Mouse (Mus musculus) spleen, adult 2 months (tissue): Measurements from ENCODE around the gene Efhd1. TPM values are rescaled to one million over a fixed set of nuclear protein-coding genes. Genes with fewer than 3 reads are reported as not detected.

Experiments
- DNase-seq, 2 experiments: peaks; one replicate each; pipeline versions ENCODE4 v3.0.0 to v3.0.0-alpha.2; 2012 to 2021; ENCODE audit warnings: low spot score in 2 of 2, low read depth in 1 of 2
- H3K27ac ChIP-seq: fragments of 200-500 bp; 2 replicates; pipeline ENCODE4 v1.5.1; 2012; ENCODE audit warnings: low read length, inconsistent platforms; ENCODE audit not compliant: insufficient read depth
- H3K27me3 ChIP-seq: fragments of 200-500 bp; 2 replicates; pipeline ENCODE4 v1.6.1; 2012; ENCODE audit warnings: mild to moderate bottlenecking, moderate library complexity, low read length, inconsistent platforms; ENCODE audit not compliant: control insufficient read depth, insufficient read depth
- H3K36me3 ChIP-seq: fragments of 200-500 bp; 2 replicates; pipeline ENCODE4 v1.6.1; 2012; ENCODE audit warnings: mild to moderate bottlenecking, low read length, inconsistent platforms; ENCODE audit not compliant: control insufficient read depth, insufficient read depth
- H3K4me1 ChIP-seq: fragments of 200-500 bp; 2 replicates; pipeline ENCODE4 v1.6.1; 2011; ENCODE audit warnings: inconsistent platforms; ENCODE audit not compliant: control insufficient read depth, insufficient read depth, insufficient read length
- H3K4me3 ChIP-seq: fragments of 200-500 bp; 2 replicates; pipeline ENCODE4 v1.5.1; 2011; ENCODE audit warnings: mild to moderate bottlenecking, inconsistent platforms; ENCODE audit not compliant: insufficient read depth, insufficient read length; ENCODE audit errors: extremely low read depth
- CTCF ChIP-seq: fragments of 200-500 bp; IDR thresholded peaks from 2 replicates; pipeline ENCODE4 v1.5.1; 2011; ENCODE audit warnings: mild to moderate bottlenecking, inconsistent platforms; ENCODE audit not compliant: insufficient read depth, insufficient read length, insufficient replicate concordance; ENCODE audit errors: extremely low read depth
- POLR2A ChIP-seq: fragments of 200-500 bp; IDR thresholded peaks from 2 replicates; pipeline ENCODE4 v1.6.1; 2011; ENCODE audit warnings: low read depth, low read length, inconsistent platforms
- WGBS: fragments of 180-500 bp; shearing (Covaris S2); methylation state at CpG from one replicate; pipeline ENCODE4 v1.1.7; 2018; 5-methylcytosine and 5-hydroxymethylcytosine counted together
- polyA plus RNA-seq: library from polyadenylated mRNA; depleted of rRNA; stranded (reverse); fragments of >200 nt; gene quantifications from 2 replicates; pipeline ENCODE4 v1.2.3, GENCODE M21; 2012

Efhd1 gene
- polyA plus RNA-seq, 1 experiment = 26.0 TPM

DNA sequence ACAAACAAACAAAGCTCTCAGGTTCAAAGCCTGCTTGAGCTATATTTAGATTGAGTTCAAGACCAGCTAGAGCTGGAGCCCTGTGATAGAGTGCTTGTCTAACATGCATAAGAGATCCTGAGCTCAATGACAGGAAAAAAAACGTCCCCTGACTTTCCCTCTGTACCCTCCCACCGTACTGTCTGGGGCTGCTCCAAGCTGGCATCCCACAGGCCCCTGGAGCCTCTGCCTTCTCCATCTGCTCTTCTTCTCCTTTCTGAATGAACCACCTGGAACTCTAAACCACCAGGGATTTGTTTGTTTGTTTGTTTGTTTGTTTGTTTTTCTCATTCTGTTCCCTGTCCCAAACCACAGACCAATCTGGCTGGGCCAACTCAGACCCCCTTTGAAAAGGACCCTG lies 11.9 kb downstream of the Efhd1 start:
- H3K27ac ChIP-seq = no peak overlapping the region
- H3K4me1 ChIP-seq = no peaks in the 10 kb centered on the region

DNA sequence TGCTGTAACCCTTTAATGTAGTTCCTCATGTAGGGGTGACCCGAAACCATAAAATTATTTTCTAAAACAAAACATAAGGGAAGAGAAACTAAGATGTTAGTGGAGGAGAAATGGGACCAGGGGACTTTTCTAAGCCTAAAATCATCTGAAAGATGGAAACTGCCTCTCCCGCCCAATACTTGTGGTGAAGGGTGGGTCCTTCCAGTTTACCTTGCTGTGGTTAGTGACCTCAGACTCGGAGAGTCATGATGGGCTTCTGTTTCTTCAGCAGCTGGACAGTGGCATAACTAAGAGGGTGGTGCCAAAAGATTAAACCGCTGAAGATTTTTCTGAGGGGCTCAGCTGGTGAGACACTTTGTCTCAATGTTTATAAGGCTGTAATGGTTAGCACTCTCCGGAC lies 16.1 kb downstream of the Efhd1 start:
- WGBS = 69% methylated on average over 5 of the region's 5 CpGs
- Histone ChIP-seq H3K4me3 (no peak overlapping the region), H3K4me1 (no peaks in the 10 kb centered on the region), H3K36me3 (no peaks in the 10 kb centered on the region), H3K27ac (no peak overlapping the region), H3K27me3 (no peaks in the 10 kb centered on the region)
- no peak for DNase-seq
- TF ChIP-seq CTCF (no peak), POLR2A (no peak)

More for the DNA sequence above, 11.9 kb downstream of the Efhd1 start:
- Histone ChIP-seq H3K4me3 (no peak overlapping the region), H3K36me3 (no peaks in the 10 kb centered on the region), H3K27me3 (no peaks in the 10 kb centered on the region)
- no peak for TF ChIP-seq POLR2A
- TF ChIP-seq CTCF = no peak
- 82% methylated on average over 2 of the region's 2 CpGs for WGBS
- no peak for DNase-seq

DNA sequence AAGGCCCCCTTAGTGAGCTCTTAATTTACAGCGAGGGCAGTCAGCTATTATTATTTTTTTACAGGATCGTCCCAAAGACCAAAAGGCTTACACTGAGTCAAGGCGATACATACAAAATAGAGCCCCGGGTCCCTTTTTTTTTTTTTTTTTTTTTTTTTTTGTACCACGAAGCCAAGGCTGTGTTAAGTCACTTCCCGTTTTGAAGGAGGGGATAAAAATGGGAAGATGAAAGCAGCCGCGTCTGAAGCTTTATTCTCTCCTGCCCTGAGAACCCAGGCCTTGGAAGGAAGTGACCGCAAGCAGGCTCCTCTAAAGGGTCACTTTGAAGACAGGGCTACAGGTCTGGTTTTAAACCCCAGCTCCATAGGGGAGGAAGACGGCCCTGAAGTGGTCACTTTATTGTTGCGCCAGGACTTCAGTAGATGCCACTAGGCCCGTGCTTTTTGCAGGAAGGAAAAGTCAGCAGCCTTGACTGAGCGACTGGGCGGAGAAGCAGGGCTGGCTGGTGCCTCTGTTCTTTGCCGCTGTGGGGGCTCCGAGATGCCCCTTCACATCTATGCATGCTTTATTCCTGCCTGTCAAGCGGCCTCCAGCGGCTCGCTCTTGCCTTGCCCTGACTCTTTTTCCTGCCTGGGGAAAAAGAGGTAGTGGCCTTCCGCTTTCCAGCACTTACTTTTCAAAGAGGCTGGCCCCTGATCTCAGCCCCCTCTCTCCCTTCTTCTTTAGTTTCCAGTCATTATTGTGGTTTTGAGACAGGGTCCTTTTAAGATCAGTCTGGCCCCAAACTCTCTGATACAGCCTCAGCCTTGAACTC lies 17.6 kb downstream of the Efhd1 start:
- no peak overlapping the region for H3K4me3 ChIP-seq
- H3K27ac ChIP-seq = peak overlapping the region; percentile 51; the same call in 1 of the 2 replicates
- TF ChIP-seq CTCF = no peak
- no peak for TF ChIP-seq POLR2A
- 10% methylated on average over 20 of the region's 20 CpGs for WGBS
- no peak for DNase-seq
- H3K4me1 ChIP-seq = no peaks in the 10 kb centered on the region
- no peaks in the 10 kb centered on the region for H3K27me3 ChIP-seq
- H3K36me3 ChIP-seq = no peaks in the 10 kb centered on the region

DNA sequence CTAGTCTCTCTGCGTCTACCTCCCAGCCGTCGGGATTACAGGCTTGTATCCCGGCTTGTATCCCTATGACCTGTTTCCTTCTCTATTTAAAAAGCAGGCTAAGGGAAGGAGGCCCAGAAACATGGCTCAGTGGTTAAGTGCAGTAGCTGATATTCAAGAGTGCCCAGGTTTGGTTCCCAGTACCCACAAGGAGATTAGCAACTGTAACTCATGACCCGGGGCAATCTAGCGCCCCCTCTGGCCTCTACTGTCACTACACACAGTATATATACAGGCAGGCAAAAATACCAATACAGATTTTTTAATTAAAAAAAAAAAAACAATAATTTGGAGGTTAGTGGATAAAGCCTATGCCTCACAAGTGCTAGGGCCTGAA lies 18.2 kb downstream of the Efhd1 start:
- no peak for TF ChIP-seq POLR2A
- no peak for TF ChIP-seq CTCF
- Histone ChIP-seq H3K27me3 (no peaks in the 10 kb centered on the region), H3K27ac (no peak overlapping the region; the same call in 1 of the 2 replicates), H3K4me1 (no peaks in the 10 kb centered on the region), H3K4me3 (no peak overlapping the region), H3K36me3 (no peaks in the 10 kb centered on the region)
- no peak for DNase-seq
- WGBS = 68% methylated on average over 6 of the region's 6 CpGs

DNA sequence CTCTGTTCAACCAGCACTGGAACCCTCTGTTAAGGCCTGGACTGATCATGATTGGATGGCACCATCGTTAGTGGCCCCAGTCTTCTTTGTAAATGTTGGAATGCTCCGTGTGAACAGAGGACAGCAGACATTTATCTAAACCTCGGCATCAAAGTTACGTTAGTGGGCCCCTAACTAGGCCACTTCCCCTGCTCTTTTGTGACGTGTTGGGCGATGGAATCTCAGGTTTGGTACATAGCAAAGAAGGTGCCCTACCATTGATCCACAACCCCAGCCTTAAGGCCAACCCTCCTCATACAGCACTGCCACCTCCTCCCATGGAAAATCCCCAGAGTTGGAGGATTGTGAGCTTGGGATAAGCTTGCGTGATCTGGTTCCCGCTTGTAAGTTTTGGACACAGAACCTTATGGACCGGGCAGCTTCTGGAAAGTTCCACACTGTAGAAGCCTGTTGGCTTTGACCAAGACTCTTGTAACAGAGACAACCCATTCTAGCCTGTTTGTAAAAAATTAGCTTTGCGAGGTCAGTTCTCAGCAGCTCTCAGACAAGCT lies 19.3 kb downstream of the Efhd1 start:
- H3K27me3 ChIP-seq = no peaks in the 10 kb centered on the region
- DNase-seq = no peak
- H3K36me3 ChIP-seq = no peaks in the 10 kb centered on the region
- no peak overlapping the region for H3K4me3 ChIP-seq
- no peak for TF ChIP-seq CTCF
- TF ChIP-seq POLR2A = no peak
- H3K27ac ChIP-seq = no peak overlapping the region
- WGBS = 93% methylated on average over 10 of the region's 10 CpGs
- no peaks in the 10 kb centered on the region for H3K4me1 ChIP-seq

DNA sequence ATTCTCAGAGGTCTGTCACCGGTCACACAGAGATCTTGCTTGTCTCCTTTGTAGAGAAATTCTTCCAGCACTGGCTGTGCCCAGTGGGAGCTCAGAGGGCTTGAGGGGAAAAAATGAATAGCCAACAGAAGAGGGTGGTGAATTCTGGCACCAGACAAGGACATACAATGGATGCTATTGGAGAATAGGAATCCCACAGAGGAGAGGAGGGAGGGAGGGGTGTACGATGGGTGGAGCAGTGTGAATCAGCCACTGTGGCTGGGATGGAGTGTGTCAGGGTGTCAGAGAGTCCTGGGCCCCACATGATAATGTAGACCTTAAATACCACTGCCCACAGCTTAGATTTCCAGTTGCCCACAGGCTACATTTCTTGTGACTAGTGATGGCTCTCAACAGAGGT lies 22.9 kb downstream of the Efhd1 start:
- Histone ChIP-seq H3K4me3 (no peak overlapping the region), H3K4me1 (no peaks in the 10 kb centered on the region), H3K36me3 (no peaks in the 10 kb centered on the region), H3K27me3 (no peaks in the 10 kb centered on the region), H3K27ac (no peak overlapping the region)
- WGBS = 93% methylated on average over 2 of the region's 2 CpGs
- no peak for DNase-seq
- TF ChIP-seq CTCF = no peak

DNA sequence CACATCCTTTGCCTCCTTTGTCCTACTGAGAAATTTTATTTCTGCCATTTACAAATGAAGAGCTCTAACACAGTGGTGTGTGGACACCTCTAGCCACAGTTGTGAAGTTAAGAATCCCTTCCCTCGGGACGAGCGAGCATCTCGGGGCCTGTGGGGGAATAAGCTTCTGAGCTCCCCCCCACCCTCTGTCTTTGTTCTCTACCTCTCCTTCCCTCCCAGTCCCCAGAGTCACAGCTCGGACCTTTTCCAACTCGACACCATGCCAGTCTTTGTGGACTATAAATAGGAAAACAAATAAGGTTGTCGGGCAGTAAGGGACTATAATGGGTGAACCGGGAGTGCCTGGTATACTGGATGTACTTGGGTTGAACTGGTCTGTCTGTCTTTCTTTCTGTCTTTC lies 27.3 kb downstream of the Efhd1 start:
- no peaks in the 10 kb centered on the region for H3K4me1 ChIP-seq
- 82% methylated on average over 8 of the region's 8 CpGs for WGBS
- H3K27me3 ChIP-seq = no peaks in the 10 kb centered on the region
- TF ChIP-seq POLR2A (no peak), CTCF (no peak)
- no peak for DNase-seq
- no peak overlapping the region for H3K4me3 ChIP-seq
- no peaks in the 10 kb centered on the region for H3K36me3 ChIP-seq
- no peak overlapping the region for H3K27ac ChIP-seq
